Mouse (Mus musculus): ENCODE results near the gene Mgat4b.

The Mgat4b gene

GRCm38 (mm10) chr11:50252166-50252565 lies 41.5 kb downstream of the Mgat4b start:
- DNase-seq (ENCODE audit: low spot score in 2 of 2) = no peak

- no peak for DNase-seq (ENCODE audit: low spot score in 2 of 2)
Observed at GRCm38 (mm10) chr11:50252684-50253265, 42.1 kb downstream of the Mgat4b start.

GRCm38 (mm10) chr11:50253393-50253792 lies 42.7 kb downstream of the Mgat4b start:
- DNase-seq (ENCODE audit: low spot score in 2 of 2) = no peak

GRCm38 (mm10) chr11:50254010-50254580 lies 43.4 kb downstream of the Mgat4b start:
- no peak for DNase-seq (ENCODE audit: low spot score in 2 of 2)

GRCm38 (mm10) chr11:50256615-50257014 lies 45.9 kb downstream of the Mgat4b start:
- DNase-seq (ENCODE audit: low spot score in 2 of 2) = no peak

GRCm38 (mm10) chr11:50258310-50258709 lies 47.6 kb downstream of the Mgat4b start:
- no peak for DNase-seq (ENCODE audit: low spot score in 2 of 2)

- DNase-seq (ENCODE audit: low spot score in 2 of 2) = no peak
Observed at GRCm38 (mm10) chr11:50262020-50262419, 51.3 kb downstream of the Mgat4b start.

- no peak for DNase-seq (ENCODE audit: low spot score in 2 of 2)
Observed at GRCm38 (mm10) chr11:50263198-50263597, 52.5 kb downstream of the Mgat4b start.

- no peak for DNase-seq (ENCODE audit: low spot score in 2 of 2)
Observed at GRCm38 (mm10) chr11:50265931-50266330, 55.2 kb downstream of the Mgat4b start.

GRCm38 (mm10) chr11:50266997-50267396 lies 56.3 kb downstream of the Mgat4b start:
- DNase-seq (ENCODE audit: low spot score in 2 of 2) = no peak

- DNase-seq (ENCODE audit: low spot score in 2 of 2) = no peak
Observed at GRCm38 (mm10) chr11:50269163-50269562, 58.5 kb downstream of the Mgat4b start.

GRCm38 (mm10) chr11:50269885-50270284 lies 59.2 kb downstream of the Mgat4b start:
- DNase-seq (ENCODE audit: low spot score in 2 of 2) = no peak

GRCm38 (mm10) chr11:50272819-50273218 lies 62.1 kb downstream of the Mgat4b start:
- DNase-seq (ENCODE audit: low spot score in 2 of 2) = no peak

- DNase-seq (ENCODE audit: low spot score in 2 of 2) = no peak
Observed at GRCm38 (mm10) chr11:50275077-50275476, 64.4 kb downstream of the Mgat4b start.

GRCm38 (mm10) chr11:50275568-50276151 lies 65.0 kb downstream of the Mgat4b start:
- no peak for DNase-seq (ENCODE audit: low spot score in 2 of 2)

GRCm38 (mm10) chr11:50277025-50277424 lies 66.3 kb downstream of the Mgat4b start:
- DNase-seq (ENCODE audit: low spot score in 2 of 2) = no peak

GRCm38 (mm10) chr11:50277706-50278105 lies 67.0 kb downstream of the Mgat4b start:
- DNase-seq (ENCODE audit: low spot score in 2 of 2) = no peak

- DNase-seq (ENCODE audit: low spot score in 2 of 2) = no peak
Observed at GRCm38 (mm10) chr11:50279005-50279404, 68.3 kb downstream of the Mgat4b start.

- no peak for DNase-seq (ENCODE audit: low spot score in 2 of 2)
Observed at GRCm38 (mm10) chr11:50280053-50280452, 69.4 kb downstream of the Mgat4b start.

Measured in urinary bladder, adult 18-20 months (tissue).